Mouse (Mus musculus) limb, embryonic 14.5 days (tissue): ENCODE data around the gene Ncor2. TPM values are rescaled to one million over a fixed set of nuclear protein-coding genes. Genes with fewer than 3 reads are reported as not detected.
A peak's percentile ranks its signal among the peaks of the same experiment; 100 is the strongest.

ENCODE experiments used
- ATAC-seq: fragments of 200-750 bp; cut with Nextera tagmentation; 2 replicates; pipeline ENCODE4 v1.8.0; 2017; ENCODE audit warnings: low read depth, moderate number of reproducible peaks, moderate TSS enrichment; ENCODE audit not compliant: low FRiP score
- DNase-seq: peaks from one replicate; pipeline ENCODE4 v3.0.0-alpha.2; 2015; ENCODE audit warnings: low spot score
- H3K27ac ChIP-seq: fragments of 300-500 bp; sonication (generic); replicated peaks from 2 replicates; pipeline ENCODE4 v1.5.1; 2014; ENCODE audit warnings: low read depth, mild to moderate bottlenecking, low read length, moderate library complexity, mixed read lengths
- H3K27me3 ChIP-seq: fragments of 300-500 bp; sonication (generic); 2 replicates; pipeline ENCODE4 v1.6.1; 2014; ENCODE audit warnings: low read length, mixed read lengths; ENCODE audit not compliant: control insufficient read depth, insufficient read depth
- H3K36me3 ChIP-seq: fragments of 300-500 bp; sonication (generic); 2 replicates; pipeline ENCODE4 v1.6.1; 2014; ENCODE audit warnings: mild to moderate bottlenecking, low read length, moderate library complexity, mixed read lengths; ENCODE audit not compliant: control insufficient read depth, insufficient read depth
- H3K4me1 ChIP-seq: fragments of 300-500 bp; sonication (generic); 2 replicates; pipeline ENCODE4 v1.6.1; 2014; ENCODE audit warnings: antibody characterized with exemption, low read length, mixed read lengths; ENCODE audit not compliant: control insufficient read depth, insufficient read depth
- H3K4me2 ChIP-seq: fragments of 300-500 bp; sonication (generic); replicated peaks from 2 replicates; pipeline ENCODE4 v1.6.1; 2014; ENCODE audit warnings: low read depth, mild to moderate bottlenecking, low read length, moderate library complexity; ENCODE audit not compliant: severe bottlenecking
- H3K4me3 ChIP-seq: fragments of 300-500 bp; sonication (generic); replicated peaks from 2 replicates; pipeline ENCODE4 v1.5.1; 2014; ENCODE audit warnings: low read length
- H3K9ac ChIP-seq: fragments of 300-500 bp; sonication (generic); 2 replicates; pipeline ENCODE4 v1.6.1; 2014; ENCODE audit warnings: mild to moderate bottlenecking, low read depth, low read length, moderate library complexity; ENCODE audit not compliant: severe bottlenecking
- H3K9me3 ChIP-seq: fragments of 300-500 bp; sonication (generic); 2 replicates; pipeline ENCODE4 v1.6.1; 2016; ENCODE audit warnings: low read length; ENCODE audit not compliant: control insufficient read depth
- POLR2A ChIP-seq: fragments of 200-500 bp; IDR thresholded peaks from 2 replicates; pipeline ENCODE4 v1.8.0; 2012; ENCODE audit warnings: inconsistent platforms, mild to moderate bottlenecking, moderate library complexity, borderline replicate concordance; ENCODE audit not compliant: insufficient read depth, insufficient read length; ENCODE audit errors: extremely low read depth
- WGBS: fragments of 180-500 bp; shearing (Covaris S2); extraction: QIAGEN DNeasy Blood & Tissue Kit; methylation state at CpG from one replicate; pipeline ENCODE4 v1.1.7; 2014; 5-methylcytosine and 5-hydroxymethylcytosine counted together
- polyA plus RNA-seq, 2 experiments: library from polyadenylated mRNA; depleted of rRNA in 1 of 2; stranded (reverse) in 1 of 2; unstranded in 1 of 2; fragments of >200 nt; fragmentation: Nextera tagmentation in 1 of 2; extraction: Ambion mirVana in 1 of 2; gene quantifications; 2 replicates each; pipeline versions ENCODE4 v1.2.1 to v1.2.3; 2012 to 2014

Ncor2 gene
- polyA plus RNA-seq, 2 experiments = 39.3 to 75.9 TPM

GRCm38 (mm10) chr5:125151872-125152534 lies 27.0 kb downstream of the Ncor2 start:
- peak overlapping the region; percentile 29; the same call in 1 of the 2 replicates for H3K4me2 ChIP-seq
- ATAC-seq (peak; percentile 38), DNase-seq (peak; percentile 67)
- peak overlapping the region; percentile 67 for H3K27ac ChIP-seq
- peak overlapping the region; percentile 38 for H3K9ac ChIP-seq
- no peak for TF ChIP-seq POLR2A
- no peaks in the 10 kb centered on the region for H3K9me3 ChIP-seq
- peaks cover 72% of the 10 kb centered on the region for H3K4me1 ChIP-seq
- peaks cover 14% of the 10 kb centered on the region for H3K36me3 ChIP-seq
- WGBS = 16% methylated on average over 17 of the region's 17 CpGs
- no peaks in the 10 kb centered on the region for H3K27me3 ChIP-seq
- H3K4me3 ChIP-seq = no peak overlapping the region

GRCm38 (mm10) chr5:125150951-125151564 lies 28.0 kb downstream of the Ncor2 start:
- 18% methylated on average over 10 of the region's 10 CpGs for WGBS
- ATAC-seq = 0 out of 2 replicates have a peak, but pooled peaks have one; percentile 26

GRCm38 (mm10) chr5:125149142-125149541 lies 29.9 kb downstream of the Ncor2 start:
- ATAC-seq (no peak), DNase-seq (no peak)
- Histone ChIP-seq H3K27me3 (no peaks in the 10 kb centered on the region), H3K9me3 (no peaks in the 10 kb centered on the region), H3K27ac (peak overlapping the region; percentile 61), H3K4me3 (no peak overlapping the region), H3K36me3 (peaks cover 12% of the 10 kb centered on the region), H3K4me1 (peaks cover 64% of the 10 kb centered on the region), H3K9ac (no peak overlapping the region), H3K4me2 (no peak overlapping the region)
- no peak for TF ChIP-seq POLR2A
- WGBS = 71% methylated on average over 17 of the region's 17 CpGs

More at GRCm38 (mm10) chr5:125150951-125151564, 28.0 kb downstream of the Ncor2 start:
- H3K36me3 ChIP-seq = peaks cover 14% of the 10 kb centered on the region
- H3K27me3 ChIP-seq = no peaks in the 10 kb centered on the region
- TF ChIP-seq POLR2A = no peak
- peaks cover 67% of the 10 kb centered on the region for H3K4me1 ChIP-seq
- peak; percentile 59 for DNase-seq
- H3K9me3 ChIP-seq = no peaks in the 10 kb centered on the region
- peak overlapping the region; percentile 67 for H3K27ac ChIP-seq
- H3K9ac ChIP-seq = peak overlapping the region; percentile 28; the same call in 1 of the 2 replicates
- no peak overlapping the region for H3K4me3 ChIP-seq
- peak overlapping the region; percentile 20; the same call in 1 of the 2 replicates for H3K4me2 ChIP-seq

GRCm38 (mm10) chr5:125148686-125149085 lies 30.3 kb downstream of the Ncor2 start:
- Histone ChIP-seq H3K4me2 (0 out of 2 replicates have a peak overlapping the region, but pooled peaks have one; percentile 10), H3K27me3 (no peaks in the 10 kb centered on the region), H3K4me1 (peaks cover 68% of the 10 kb centered on the region), H3K9ac (no peak overlapping the region), H3K27ac (peak overlapping the region; percentile 61), H3K36me3 (peaks cover 12% of the 10 kb centered on the region), H3K4me3 (no peak overlapping the region), H3K9me3 (no peaks in the 10 kb centered on the region)
- peak; percentile 62 for DNase-seq
- 0 out of 2 replicates have a peak, but pooled peaks have one; percentile 20 for ATAC-seq
- 28% methylated on average over 5 of the region's 5 CpGs for WGBS
- TF ChIP-seq POLR2A = no peak

- WGBS = 48% methylated on average over 10 of the region's 10 CpGs
- TF ChIP-seq POLR2A = no peak
- H3K27ac ChIP-seq = peak overlapping the region; percentile 61; the same call in 1 of the 2 replicates
- no peaks in the 10 kb centered on the region for H3K9me3 ChIP-seq
- ATAC-seq (no peak), DNase-seq (no peak)
- peaks cover 73% of the 10 kb centered on the region for H3K4me1 ChIP-seq
- H3K36me3 ChIP-seq = peaks cover 12% of the 10 kb centered on the region
- H3K4me3 ChIP-seq = no peak overlapping the region
- H3K9ac ChIP-seq = no peak overlapping the region
- H3K27me3 ChIP-seq = no peaks in the 10 kb centered on the region
- H3K4me2 ChIP-seq = 0 out of 2 replicates have a peak overlapping the region, but pooled peaks have one; percentile 10
These were observed 30.8 kb downstream of the Ncor2 start for GRCm38 (mm10) chr5:125148173-125148572.
